Mouse (Mus musculus): Measurements from ENCODE around the gene Eif4a1. TPM values are rescaled to one million over a fixed set of nuclear protein-coding genes. Genes with fewer than 3 reads are reported as not detected.
A peak's percentile ranks its signal among the peaks of the same experiment; 100 is the strongest.
"Not testable (repeated sequence)": the region's sequence is repeated elsewhere in the genome, so short reads cannot be mapped to it uniquely, and the experiment has no call there.

Eif4a1 gene
- total RNA-seq, 2 experiments from 2014 or later: 299 to 311 TPM

DNA sequence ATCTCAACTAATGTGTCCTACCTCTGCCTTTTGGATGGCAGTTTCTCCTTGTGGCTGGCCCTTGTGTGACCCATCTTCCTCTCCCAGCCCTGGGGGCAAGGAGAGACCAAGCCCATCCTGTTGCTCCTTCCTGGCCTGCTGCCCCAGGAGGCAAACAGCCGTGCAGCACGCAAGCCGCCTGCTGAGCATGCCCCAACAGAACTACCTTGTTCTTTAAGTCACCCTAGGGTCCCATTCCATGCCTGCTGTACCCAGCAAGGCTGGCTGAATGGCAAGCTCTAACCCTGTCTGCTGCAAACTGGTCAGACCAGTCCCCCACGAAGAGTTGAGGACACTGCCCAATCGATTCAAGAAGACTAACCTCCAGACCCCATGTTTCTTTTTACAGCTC, 16.2 kb downstream of the Eif4a1 start:
- no peak for DNase-seq (ENCODE audit: extremely low spot score in 1 of 2, low spot score in 2 of 2)
- H3K4me3 ChIP-seq: no peak overlapping the region

DNA sequence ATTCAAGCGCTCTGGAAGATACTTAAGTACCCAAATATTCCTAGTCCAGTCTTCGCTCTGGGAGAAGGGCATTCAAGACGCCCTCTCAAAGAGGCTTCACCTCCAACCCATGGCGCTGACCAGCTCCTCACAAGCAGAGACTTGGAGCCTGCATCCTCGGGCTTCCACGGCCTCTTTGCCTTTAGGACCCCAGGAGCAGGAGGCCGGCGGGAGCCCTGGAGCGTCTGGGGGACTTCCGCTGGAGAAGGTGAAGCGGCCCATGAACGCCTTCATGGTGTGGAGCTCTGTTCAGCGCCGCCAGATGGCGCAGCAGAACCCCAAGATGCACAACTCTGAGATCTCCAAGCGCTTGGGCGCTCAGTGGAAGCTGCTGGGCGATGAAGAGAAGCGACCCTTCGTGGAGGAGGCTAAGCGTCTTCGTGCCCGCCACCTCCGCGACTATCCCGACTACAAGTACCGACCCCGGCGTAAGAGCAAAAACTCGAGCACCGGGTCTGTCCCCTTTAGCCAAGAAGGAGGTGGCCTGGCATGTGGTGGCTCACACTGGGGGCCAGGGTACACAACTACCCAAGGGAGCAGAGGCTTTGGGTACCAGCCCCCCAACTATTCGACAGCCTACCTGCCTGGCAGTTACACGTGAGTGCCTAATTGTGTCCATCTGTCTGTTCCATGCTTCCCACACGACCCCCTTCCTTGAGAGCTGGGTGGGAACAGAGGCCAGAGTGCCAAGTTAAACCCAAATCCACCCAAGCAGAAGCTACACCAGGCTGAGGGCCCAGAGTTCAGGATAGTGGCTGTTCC, 16.8 kb downstream of the Eif4a1 start, which contains the start of gene Sox15:
Gene Sox15, plus strand, starts transcription at position 51 of the 801 bp plus-strand sequence.
- peak; percentile 87 for TF ChIP-seq CTCF (IDR thresholded peaks at IDR 0.05)

More for the DNA sequence above, 16.2 kb downstream of the Eif4a1 start:
- no peak overlapping the region for H3K27ac ChIP-seq
- intact Hi-C loops (cut with DNase I): no loop called here
- TF ChIP-seq CTCF (IDR thresholded peaks at IDR 0.05): no peak

DNA sequence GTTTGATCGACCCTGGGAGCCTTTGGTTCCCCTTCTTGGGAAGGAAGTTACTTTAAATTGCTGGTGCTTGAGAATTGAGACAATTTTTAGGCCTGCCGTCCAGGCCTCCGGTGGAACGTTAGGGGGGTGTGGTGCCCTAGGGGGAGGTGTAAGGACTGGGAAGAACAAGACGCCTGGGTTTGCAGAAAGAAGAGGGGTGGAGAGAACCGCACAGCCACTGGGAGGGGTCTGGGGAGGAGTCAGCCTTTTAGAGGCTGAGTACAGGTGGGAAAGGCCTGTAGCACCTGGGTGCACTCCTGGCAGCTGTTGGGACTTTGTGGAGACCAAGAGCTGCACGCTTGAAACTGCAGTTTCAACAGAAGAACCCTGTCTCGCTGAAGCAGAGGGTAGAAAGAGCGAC, 17.5 kb downstream of the Eif4a1 start:
- intact Hi-C loops (cut with DNase I): no loop called here

More for the DNA sequence above, 16.8 kb downstream of the Eif4a1 start, which contains the start of gene Sox15:
- peak; percentile 63 to 77 for DNase-seq (ENCODE audit: extremely low spot score in 1 of 2, low spot score in 2 of 2)
- Histone ChIP-seq H3K27ac (no peak within 1 kb of the TSS), H3K4me3 (no peak within 1 kb of the TSS)
- intact Hi-C loops (cut with DNase I): no loop called here

DNA sequence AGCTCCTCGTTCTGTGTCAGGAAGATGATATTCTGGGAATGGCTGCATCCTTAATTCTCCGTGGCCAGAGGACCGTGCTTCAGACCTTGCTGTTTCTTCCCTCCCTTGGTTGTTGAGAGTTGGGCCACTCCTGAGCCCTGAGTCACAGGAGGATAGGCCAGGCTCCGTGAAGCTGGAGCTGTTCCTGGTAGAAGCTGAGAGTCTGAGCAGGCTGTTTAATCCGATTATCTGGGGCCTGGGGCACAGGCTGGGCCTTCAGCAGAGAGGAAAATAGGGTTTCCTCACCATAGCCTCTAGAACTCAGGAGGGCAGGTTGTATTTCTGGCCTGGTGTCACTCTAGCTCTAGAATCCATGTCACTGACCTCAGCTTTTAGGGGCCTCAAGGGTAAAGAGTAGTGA, 18.8 kb downstream of the Eif4a1 start:
- no peak for TF ChIP-seq CTCF (IDR thresholded peaks at IDR 0.05)
- no peak for DNase-seq (ENCODE audit: extremely low spot score in 1 of 2, low spot score in 2 of 2)
- H3K4me3 ChIP-seq: no peak overlapping the region
- H3K27ac ChIP-seq: no peak overlapping the region
- intact Hi-C loops (cut with DNase I): no loop called here

More for the DNA sequence above, 17.5 kb downstream of the Eif4a1 start:
- DNase-seq (ENCODE audit: extremely low spot score in 1 of 2, low spot score in 2 of 2): no peak
- Histone ChIP-seq H3K4me3 (no peak overlapping the region), H3K27ac (no peak overlapping the region)
- no peak for TF ChIP-seq CTCF (IDR thresholded peaks at IDR 0.05)

DNA sequence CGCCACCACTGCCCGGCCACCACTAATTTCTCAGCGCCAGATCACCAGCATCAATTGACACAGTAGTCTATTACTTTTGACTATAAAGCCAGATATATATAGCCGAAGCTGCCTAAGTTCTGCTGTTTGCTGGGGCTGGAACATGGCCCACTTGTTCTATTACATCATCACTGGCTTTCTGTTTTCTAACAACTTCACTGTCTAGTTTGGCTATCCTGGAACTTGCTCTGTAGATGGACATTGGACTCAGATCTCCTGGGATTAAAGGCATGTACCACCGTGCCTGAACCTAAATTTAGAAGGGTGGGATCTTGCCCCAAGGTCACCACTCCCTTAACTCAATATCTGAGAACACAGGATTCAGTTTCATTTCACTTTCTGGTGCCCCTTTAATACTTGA, 26.4 kb downstream of the Eif4a1 start:
- intact Hi-C loops (cut with DNase I): loop anchor here (5.0 kb wide), 1 partner anchor 91 kb away; no protein-coding TSS in a partner anchor
- no peak for TF ChIP-seq CTCF (IDR thresholded peaks at IDR 0.05)
- DNase-seq (ENCODE audit: extremely low spot score in 1 of 2, low spot score in 2 of 2): no peak
- Histone ChIP-seq H3K4me3 (no peak overlapping the region), H3K27ac (no peak overlapping the region)

DNA sequence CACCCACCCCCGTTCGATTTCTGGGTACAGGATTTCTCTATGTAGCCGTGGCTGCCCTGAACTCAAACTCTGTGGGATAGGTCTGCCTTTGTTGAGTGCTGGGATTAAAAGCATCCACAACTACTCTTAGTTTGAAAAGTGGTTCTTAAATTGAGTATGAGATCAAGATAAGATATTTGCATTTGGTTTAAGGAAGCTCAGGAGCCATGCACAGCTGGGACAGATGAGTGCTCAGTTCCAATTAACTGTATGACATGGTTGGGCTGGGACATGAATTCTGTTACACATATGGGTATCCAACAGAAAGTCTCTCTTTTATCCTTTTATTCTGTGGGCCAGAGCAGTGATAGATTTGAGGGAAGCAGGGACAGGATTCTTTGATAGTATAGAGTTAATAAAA, 36.8 kb downstream of the Eif4a1 start:
- H3K4me3 ChIP-seq: no peak overlapping the region
- TF ChIP-seq CTCF (IDR thresholded peaks at IDR 0.05): no peak
- H3K27ac ChIP-seq: no peak overlapping the region
- intact Hi-C loops (cut with DNase I): no loop called here
- DNase-seq (ENCODE audit: extremely low spot score in 1 of 2, low spot score in 2 of 2): no peak

DNA sequence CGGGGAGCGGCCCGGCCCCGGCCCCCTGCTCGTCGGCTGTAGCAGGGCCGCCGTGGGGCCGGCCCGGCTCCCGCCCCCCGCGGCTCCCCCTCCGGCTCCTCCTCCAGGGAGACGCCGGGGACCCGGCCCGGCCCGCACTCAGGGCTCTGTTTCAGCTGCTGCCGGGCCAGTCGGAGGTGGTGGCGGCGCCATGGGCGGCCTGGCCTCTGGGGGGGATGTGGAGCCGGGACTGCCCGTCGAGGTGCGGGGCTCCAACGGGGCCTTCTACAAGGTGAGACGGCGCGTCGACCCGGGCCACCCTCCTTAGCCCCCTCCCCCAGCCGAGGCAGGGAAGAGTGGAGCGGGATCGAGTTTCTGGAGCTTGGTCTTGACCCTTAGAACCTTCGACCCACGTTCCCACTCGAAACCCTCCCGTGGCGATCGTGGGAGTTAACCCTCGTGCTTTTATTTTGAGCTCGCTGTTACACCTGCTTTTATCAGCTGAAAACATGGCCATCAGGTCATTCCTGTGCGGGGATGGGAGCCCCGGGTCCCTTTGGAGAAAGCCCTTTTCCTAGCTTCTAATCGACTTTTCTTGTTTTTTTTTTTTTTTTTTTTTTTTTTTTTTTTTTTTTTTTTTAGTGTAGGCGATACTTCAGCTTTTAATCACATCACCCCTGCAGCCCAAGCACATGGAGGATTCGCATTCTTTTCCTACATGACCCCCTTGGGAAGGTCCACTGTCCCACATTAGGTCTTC, 38.9 kb downstream of the Eif4a1 start:
- intact Hi-C loops (cut with DNase I): loop anchor here (5.0 kb wide), 1 partner anchor 124 kb away; the partner anchor contains the start of gene Polr2a
- peak in 1 of 2 experiments; percentile 47 for DNase-seq (ENCODE audit: extremely low spot score in 1 of 2, low spot score in 2 of 2)
- no peak for TF ChIP-seq CTCF (IDR thresholded peaks at IDR 0.05)
- peak overlapping the region; percentile 79 for H3K4me3 ChIP-seq
- peak overlapping the region; percentile 85 for H3K27ac ChIP-seq

DNA sequence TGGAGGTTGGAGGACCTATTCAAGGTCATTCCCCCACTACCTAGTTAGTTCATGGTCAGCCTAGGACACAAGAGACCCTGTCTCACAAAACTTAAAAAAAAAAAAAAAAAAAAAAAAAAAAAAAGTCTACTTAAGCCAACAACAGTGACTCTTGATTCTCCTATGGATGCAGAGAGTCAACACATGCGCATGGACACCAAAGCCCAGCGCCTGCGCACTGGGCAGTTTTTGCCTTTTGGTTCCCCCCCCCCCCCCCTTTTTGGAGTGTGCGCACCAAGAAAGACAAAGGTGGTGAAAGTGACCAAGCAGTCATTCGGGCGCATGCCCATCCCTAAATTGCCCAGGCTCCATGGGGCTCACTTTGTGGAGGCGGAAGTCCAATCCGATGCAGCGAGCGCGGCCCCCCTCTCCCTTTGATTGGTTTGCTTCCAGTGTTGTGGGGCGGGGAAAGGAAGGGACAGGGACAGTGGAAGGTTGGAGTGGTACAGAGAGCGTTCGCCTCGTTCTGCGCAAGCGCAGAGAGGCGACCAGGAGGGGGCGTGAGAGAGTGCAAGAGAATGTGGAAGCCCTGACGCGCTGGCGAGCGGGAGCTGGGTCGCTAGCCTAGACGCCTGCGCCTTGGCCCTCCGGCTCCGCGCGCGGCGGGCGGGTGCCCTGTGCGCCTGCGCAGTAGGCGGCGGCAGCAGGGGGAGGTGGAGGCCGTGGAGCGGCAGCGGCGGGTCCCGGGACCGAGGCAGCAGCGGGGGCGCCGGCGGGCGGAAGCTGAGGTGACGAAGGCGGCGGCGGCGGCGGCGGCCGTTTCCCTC, 39.7 kb downstream of the Eif4a1 start, which contains the start of gene Fxr2:
Gene Fxr2, plus strand, starts transcription at position 707 of the 806 bp plus-strand sequence.
- H3K27ac ChIP-seq: peak within 1 kb of the TSS; percentile 85
- peak; percentile 100 for DNase-seq (ENCODE audit: extremely low spot score in 1 of 2, low spot score in 2 of 2)
- TF ChIP-seq CTCF (IDR thresholded peaks at IDR 0.05): peak; percentile 71
- intact Hi-C loops (cut with DNase I): loop anchor here (1.0 to 5.0 kb wide), 2 partner anchors 30 to 125 kb away; partner anchors contain the start of genes Mpdu1 and Polr2a
- peak within 1 kb of the TSS; percentile 79 for H3K4me3 ChIP-seq

DNA sequence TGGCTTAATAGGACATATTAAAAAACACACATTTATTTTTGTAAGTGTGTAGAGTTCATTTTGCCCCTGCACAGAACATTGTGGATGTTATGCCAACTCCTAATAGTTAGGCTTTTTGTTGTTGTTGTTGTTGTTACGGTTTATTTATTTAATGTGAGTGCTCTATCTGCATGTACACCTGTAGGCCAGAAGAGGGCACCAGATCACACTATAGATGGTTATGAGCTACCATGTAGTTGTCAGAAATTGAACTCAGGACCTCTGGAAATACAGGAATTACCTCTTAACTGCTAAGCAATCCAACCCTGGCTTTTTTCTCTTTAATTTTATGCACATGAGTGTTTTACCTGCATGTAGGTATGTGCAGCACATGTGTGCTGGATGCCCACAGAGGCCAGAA, 42.4 kb downstream of the Eif4a1 start:
- H3K4me3 ChIP-seq: no peak overlapping the region
- DNase-seq (ENCODE audit: extremely low spot score in 1 of 2, low spot score in 2 of 2): no peak

DNA sequence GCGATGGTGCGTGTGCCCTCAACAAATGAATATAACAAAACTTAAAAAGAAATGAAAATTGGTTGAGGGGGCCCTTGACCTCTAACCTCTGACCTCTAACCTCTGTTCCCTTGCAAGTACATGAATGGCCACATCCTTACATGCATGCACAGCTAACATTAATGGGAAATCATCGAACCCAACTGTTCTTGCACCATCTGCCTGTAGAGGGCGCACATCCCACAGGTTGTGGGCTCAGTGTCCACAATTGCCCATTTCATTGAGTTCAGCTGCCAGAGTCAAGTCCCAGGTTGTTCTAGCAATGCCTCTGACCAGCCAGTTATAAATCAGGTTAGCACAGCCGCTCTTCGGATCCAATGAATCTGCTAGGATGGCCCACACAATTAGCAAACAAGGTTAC, 43.9 kb downstream of the Eif4a1 start:
- peak; percentile 56 to 76 for DNase-seq (ENCODE audit: extremely low spot score in 1 of 2, low spot score in 2 of 2)
- TF ChIP-seq CTCF (IDR thresholded peaks at IDR 0.05): peak; percentile 91
- no peak overlapping the region for H3K4me3 ChIP-seq
- H3K27ac ChIP-seq: no peak overlapping the region
- intact Hi-C loops (cut with DNase I): no loop called here

More for the DNA sequence above, 42.4 kb downstream of the Eif4a1 start:
- peak; percentile 65 for TF ChIP-seq CTCF (IDR thresholded peaks at IDR 0.05)
- intact Hi-C loops (cut with DNase I): loop anchor here (5.0 kb wide), 1 partner anchor 127 kb away; the partner anchor contains the start of gene Polr2a
- no peak overlapping the region for H3K27ac ChIP-seq

DNA sequence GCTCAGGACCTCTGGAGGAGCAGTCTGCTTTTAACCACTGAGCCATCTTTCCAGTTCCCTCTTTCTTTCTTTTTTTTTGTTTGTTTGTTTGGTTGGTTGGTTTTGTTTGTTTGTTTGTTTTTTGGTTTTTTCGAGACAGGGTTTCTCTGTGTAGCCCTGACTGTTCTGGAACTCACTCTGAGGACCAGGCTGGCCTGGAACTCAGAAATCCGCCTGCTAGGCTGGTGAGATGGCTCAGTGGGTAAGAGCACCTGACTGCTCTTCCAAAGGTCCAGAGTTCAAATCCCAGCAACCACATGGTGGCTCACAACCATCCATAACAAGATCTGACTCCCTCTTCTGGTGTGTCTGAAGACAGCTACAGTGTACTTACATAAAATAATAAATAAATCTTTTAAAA, 47.9 kb downstream of the Eif4a1 start:
- H3K4me3 ChIP-seq; intact Hi-C loops (cut with DNase I); H3K27ac ChIP-seq; DNase-seq (ENCODE audit: extremely low spot score in 1 of 2, low spot score in 2 of 2): not testable (repeated sequence)
